ENCODE assay signal across 8 mouse cellular contexts in genomic region chr9:21988421-21989101, GRCm38 (mm10). TPM values are rescaled to one million over a fixed set of nuclear protein-coding genes. Genes with fewer than 3 reads are reported as not detected.
A peak's percentile ranks its signal among the peaks of the same experiment; 100 is the strongest.
DNase-seq lines count a peak whose midpoint lies in the region; ATAC-seq and TF ChIP-seq lines count a peak whose summit lies in the region.

No protein-coding gene starts in this region.

- H3K9ac ChIP-seq in heart, embryonic 12.5 days = peak overlapping the region; percentile 64
- peak overlapping the region; percentile 53 for H3K9ac ChIP-seq in forebrain, embryonic 12.5 days
- peak overlapping the region; percentile 59 for H3K9ac ChIP-seq in kidney, postnatal 0 days (ENCODE audit: low read depth, low read length)

- no peak for DNase-seq in heart, adult 8-10 months (ENCODE audit: low spot score)
- DNase-seq in kidney, postnatal 0 days (ENCODE audit: low spot score) = peak; percentile 49
- peak; percentile 14 for DNase-seq in urinary bladder, postnatal 25 days (ENCODE audit: low spot score)
- no peak for DNase-seq in layer of hippocampus, adult 8-10 months (ENCODE audit: low spot score in 2 of 2)

- H3K9me3 ChIP-seq in heart, embryonic 12.5 days (replicated peaks) = no peaks in the 10 kb centered on the region
- H3K9me3 ChIP-seq in forebrain, embryonic 12.5 days = no peaks in the 10 kb centered on the region
- no peaks in the 10 kb centered on the region for H3K9me3 ChIP-seq in kidney, postnatal 0 days (replicated peaks; ENCODE audit: low read length)

- no peak for TF ChIP-seq POLR2A in bone marrow macrophage, adult 2 months (IDR thresholded peaks at IDR 0.05; ENCODE audit: borderline replicate concordance, low read depth, low read length)

- peak overlapping the region; percentile 59 for H3K4me3 ChIP-seq in heart, embryonic 12.5 days
- peak overlapping the region; percentile 62 for H3K4me3 ChIP-seq in bone marrow macrophage, adult 2 months (ENCODE audit: insufficient read depth, low read length)
- H3K4me3 ChIP-seq in forebrain, embryonic 12.5 days (replicated peaks) = peak overlapping the region; percentile 42
- H3K4me3 ChIP-seq in kidney, postnatal 0 days (replicated peaks; ENCODE audit: low read depth, low read length) = peak overlapping the region; percentile 59

- no peak overlapping the region for H3K27ac ChIP-seq in heart, embryonic 12.5 days (ENCODE audit: poor library complexity, severe bottlenecking)
- H3K27ac ChIP-seq in bone marrow macrophage, adult 2 months (ENCODE audit: insufficient read depth, low read depth, low read length) = no peak overlapping the region
- no peak overlapping the region for H3K27ac ChIP-seq in forebrain, embryonic 12.5 days
- peak overlapping the region; percentile 66 for H3K27ac ChIP-seq in kidney, postnatal 0 days

- no peak for TF ChIP-seq CTCF in bone marrow macrophage, adult 2 months (IDR thresholded peaks at IDR 0.05; ENCODE audit: low read depth, low read length)
- TF ChIP-seq CTCF in kidney, postnatal 0 days (IDR thresholded peaks at IDR 0.05; ENCODE audit: low read depth) = 0 out of 2 replicates have a peak, but pooled peaks have one; percentile 6

- ATAC-seq in heart, embryonic 12.5 days (ENCODE audit: insufficient number of reproducible peaks, low FRiP score) = 0 out of 2 replicates have a peak, but pooled peaks have one; percentile 20
- ATAC-seq in forebrain, embryonic 12.5 days (ENCODE audit: low FRiP score) = no peak
- ATAC-seq in kidney, postnatal 0 days (replicated peaks; ENCODE audit: low FRiP score, low read depth) = peak; percentile 76
- ATAC-seq in megakaryocyte progenitor cell, adult 5-6 weeks (replicated peaks; ENCODE audit: poor library complexity) = peak; percentile 18; the same call in 1 of the 2 replicates

- H3K4me1 ChIP-seq in heart, embryonic 12.5 days (replicated peaks) = peaks cover 23% of the 10 kb centered on the region
- 0 out of 2 replicates have a peak, but pooled peaks cover 2% of the 10 kb centered on the region for H3K4me1 ChIP-seq in bone marrow macrophage, adult 2 months (ENCODE audit: control insufficient read depth, insufficient read depth, low read length)
- peaks cover 34% of the 10 kb centered on the region for H3K4me1 ChIP-seq in forebrain, embryonic 12.5 days
- peaks cover 12% of the 10 kb centered on the region for H3K4me1 ChIP-seq in kidney, postnatal 0 days (replicated peaks; ENCODE audit: insufficient read depth, low read length)

- 1% methylated on average over 32 of the region's 32 CpGs for WGBS in heart, embryonic 12.5 days
- 1% methylated on average over 32 of the region's 32 CpGs for WGBS in forebrain, embryonic 12.5 days
- WGBS in kidney, postnatal 0 days = under 1% methylated on average over 32 of the region's 32 CpGs

- H3K27me3 ChIP-seq in heart, embryonic 12.5 days (replicated peaks) = peaks cover 98% of the 10 kb centered on the region
- peaks cover 94% of the 10 kb centered on the region for H3K27me3 ChIP-seq in forebrain, embryonic 12.5 days
- peaks cover 23% of the 10 kb centered on the region for H3K27me3 ChIP-seq in kidney, postnatal 0 days (ENCODE audit: insufficient read depth, low read length)

- H3K36me3 ChIP-seq in heart, embryonic 12.5 days = no peaks in the 10 kb centered on the region
- H3K36me3 ChIP-seq in forebrain, embryonic 12.5 days (replicated peaks) = no peaks in the 10 kb centered on the region
- H3K36me3 ChIP-seq in kidney, postnatal 0 days (ENCODE audit: insufficient read depth, low read length) = no peaks in the 10 kb centered on the region

- peak overlapping the region; percentile 94 for H3K4me2 ChIP-seq in heart, embryonic 12.5 days
- peak overlapping the region; percentile 68 for H3K4me2 ChIP-seq in forebrain, embryonic 12.5 days
- H3K4me2 ChIP-seq in kidney, postnatal 0 days (ENCODE audit: low read length) = peak overlapping the region; percentile 90

RNA-seq across cellular contexts. Expression of gene Rgl3, which starts 0.7 kb away (rescaled TPM):
- 1.7 and 2.0 TPM in 2 replicates for polyA plus RNA-seq in heart, embryonic 12.5 days (2016; fragmentation: Nextera tagmentation; extraction: Ambion mirVana)
- 1 to 10 TPM; 4.1 to 5.9 (median 4.3) TPM for total RNA-seq in heart, adult 8-10 months (2022)
- 5.2 and 9.5 TPM in 2 replicates for polyA plus RNA-seq in bone marrow macrophage, adult 2 months (2012; ENCODE audit: insufficient read depth, insufficient read length, missing spikeins)
- 2.1 and 3.4 TPM in 2 replicates for polyA plus RNA-seq in forebrain, embryonic 12.5 days (2016; fragmentation: Nextera tagmentation; extraction: Ambion mirVana)
- polyA plus RNA-seq in kidney, postnatal 0 days (2015; fragmentation: Nextera tagmentation; extraction: Ambion mirVana) = 26.8 and 29.2 TPM in 2 replicates
- total RNA-seq in megakaryocyte progenitor cell, adult 5-6 weeks (2015) = not detected in 2 replicates
- total RNA-seq in megakaryocyte progenitor cell, adult 5-6 weeks (2017) = not detected in 2 replicates
- 1 to 10 TPM; 2.2 to 4.2 (median 2.6) TPM for total RNA-seq in layer of hippocampus, adult 8-10 months (2022)

RNA-seq across cellular contexts. Expression of gene Ccdc151, which starts 13.9 kb away (rescaled TPM):
- polyA plus RNA-seq in heart, embryonic 12.5 days (2016; fragmentation: Nextera tagmentation; extraction: Ambion mirVana) = 0.17 and 0.29 TPM in 2 replicates
- not detected for total RNA-seq in heart, adult 8-10 months (2022)
- 1.5 TPM in 1 of 2 replicates, not detected in the other for polyA plus RNA-seq in bone marrow macrophage, adult 2 months (2012; ENCODE audit: insufficient read depth, insufficient read length, missing spikeins)
- polyA plus RNA-seq in forebrain, embryonic 12.5 days (2016; fragmentation: Nextera tagmentation; extraction: Ambion mirVana) = 5.0 and 5.3 TPM in 2 replicates
- 1.2 and 1.4 TPM in 2 replicates for polyA plus RNA-seq in kidney, postnatal 0 days (2015; fragmentation: Nextera tagmentation; extraction: Ambion mirVana)
- total RNA-seq in megakaryocyte progenitor cell, adult 5-6 weeks (2015) = not detected in 2 replicates
- not detected in 2 replicates for total RNA-seq in megakaryocyte progenitor cell, adult 5-6 weeks (2017)
- 10 to 100 TPM in 1 of 4 experiments, 1 to 10 TPM in 3; 6.5 to 12.3 (median 8.3) TPM for total RNA-seq in layer of hippocampus, adult 8-10 months (2022)

RNA-seq across cellular contexts. Expression of gene Prkcsh, which starts 14.0 kb away (rescaled TPM):
- polyA plus RNA-seq in heart, embryonic 12.5 days (2016; fragmentation: Nextera tagmentation; extraction: Ambion mirVana) = 79.5 and 81.4 TPM in 2 replicates
- total RNA-seq in heart, adult 8-10 months (2022) = 10 to 100 TPM; 61.9 to 67.3 (median 65.5) TPM
- polyA plus RNA-seq in bone marrow macrophage, adult 2 months (2012; ENCODE audit: insufficient read depth, insufficient read length, missing spikeins) = 64.1 and 65.9 TPM in 2 replicates
- 88.5 and 95.0 TPM in 2 replicates for polyA plus RNA-seq in forebrain, embryonic 12.5 days (2016; fragmentation: Nextera tagmentation; extraction: Ambion mirVana)
- polyA plus RNA-seq in kidney, postnatal 0 days (2015; fragmentation: Nextera tagmentation; extraction: Ambion mirVana) = 79.6 and 92.8 TPM in 2 replicates
- total RNA-seq in megakaryocyte progenitor cell, adult 5-6 weeks (2015) = 50.3 and 51.2 TPM in 2 replicates
- 136 and 146 TPM in 2 replicates for total RNA-seq in megakaryocyte progenitor cell, adult 5-6 weeks (2017)
- total RNA-seq in layer of hippocampus, adult 8-10 months (2022) = 100 to 1,000 TPM in 3 of 4 experiments, 10 to 100 TPM in 1; 98.6 to 109 (median 104) TPM

RNA-seq across cellular contexts. Expression of gene Epor, which starts 25.3 kb away (rescaled TPM):
- 10.9 and 12.0 TPM in 2 replicates for polyA plus RNA-seq in heart, embryonic 12.5 days (2016; fragmentation: Nextera tagmentation; extraction: Ambion mirVana)
- total RNA-seq in heart, adult 8-10 months (2022) = 1 to 10 TPM; 1.6 to 2.9 (median 2.3) TPM
- 1.1 and 1.4 TPM in 2 replicates for polyA plus RNA-seq in bone marrow macrophage, adult 2 months (2012; ENCODE audit: insufficient read depth, insufficient read length, missing spikeins)
- 2.0 and 4.1 TPM in 2 replicates for polyA plus RNA-seq in forebrain, embryonic 12.5 days (2016; fragmentation: Nextera tagmentation; extraction: Ambion mirVana)
- 16.1 and 17.2 TPM in 2 replicates for polyA plus RNA-seq in kidney, postnatal 0 days (2015; fragmentation: Nextera tagmentation; extraction: Ambion mirVana)
- 3.0 and 6.0 TPM in 2 replicates for total RNA-seq in megakaryocyte progenitor cell, adult 5-6 weeks (2015)
- 3.8 and 5.0 TPM in 2 replicates for total RNA-seq in megakaryocyte progenitor cell, adult 5-6 weeks (2017)
- total RNA-seq in layer of hippocampus, adult 8-10 months (2022) = 10 to 100 TPM in 1 of 4 experiments, 1 to 10 TPM in 3; 6.6 to 11.3 (median 8.2) TPM

RNA-seq across cellular contexts. Expression of gene Swsap1, which starts 33.0 kb away (rescaled TPM):
- 4.8 and 5.8 TPM in 2 replicates for polyA plus RNA-seq in heart, embryonic 12.5 days (2016; fragmentation: Nextera tagmentation; extraction: Ambion mirVana)
- total RNA-seq in heart, adult 8-10 months (2022) = 1 to 10 TPM; 8.5 to 8.9 (median 8.7) TPM
- polyA plus RNA-seq in bone marrow macrophage, adult 2 months (2012; ENCODE audit: insufficient read depth, insufficient read length, missing spikeins) = 4.2 and 5.7 TPM in 2 replicates
- polyA plus RNA-seq in forebrain, embryonic 12.5 days (2016; fragmentation: Nextera tagmentation; extraction: Ambion mirVana) = 7.4 and 9.5 TPM in 2 replicates
- 7.5 and 8.1 TPM in 2 replicates for polyA plus RNA-seq in kidney, postnatal 0 days (2015; fragmentation: Nextera tagmentation; extraction: Ambion mirVana)
- total RNA-seq in megakaryocyte progenitor cell, adult 5-6 weeks (2015) = 8.1 and 9.0 TPM in 2 replicates
- total RNA-seq in megakaryocyte progenitor cell, adult 5-6 weeks (2017) = 4.1 and 5.8 TPM in 2 replicates
- 10 to 100 TPM; 12.0 to 14.0 (median 13.1) TPM for total RNA-seq in layer of hippocampus, adult 8-10 months (2022)

Comparison
In these comparisons a context has a peak if more than half of its experiments do, and no peak if none do; other contexts are left out.
1. DNase-seq: peak in kidney, postnatal 0 days (single experiment) and urinary bladder, postnatal 25 days (single experiment); none in heart, adult 8-10 months (single experiment) and layer of hippocampus, adult 8-10 months (0 of 2).
2. Peak in every context shown above with its lines, with median percentiles within 50 percentile points of each other: H3K4me2 ChIP-seq, H3K4me3 ChIP-seq and H3K9ac ChIP-seq.